Mouse (Mus musculus) CH12.LX (cell line): ENCODE measurements at regions not wholly inside any gene's neighbourhood (a gene's known extent, or its start where the extent isn't known, plus 50 kb on each side); places are given as distances from the start of the nearest gene placed in this dataset.

ENCODE experiments used
- DNase-seq: peaks from one replicate; pipeline ENCODE4 v3.0.0-alpha.2; 2013; ENCODE audit errors: extremely low read depth
- H3K27ac ChIP-seq: 2 replicates; pipeline ENCODE4 v1.5.1; 2012; ENCODE audit warnings: low read depth, mild to moderate bottlenecking, control low read depth, moderate library complexity; ENCODE audit not compliant: insufficient read depth
- H3K27me3 ChIP-seq: replicated peaks from 2 replicates; pipeline ENCODE3; 2012; ENCODE audit warnings: inconsistent platforms
- H3K36me3 ChIP-seq, 2 experiments: replicated peaks in 1 of 2; 2 replicates each; pipeline versions ENCODE3 to v1.6.1; 2012; ENCODE audit warnings: inconsistent platforms in 1 of 2, low read length in 1 of 2, mild to moderate bottlenecking in 1 of 2, mixed read lengths in 1 of 2, moderate library complexity in 1 of 2; ENCODE audit not compliant: control insufficient read depth in 1 of 2, insufficient read depth in 1 of 2
- H3K4me1 ChIP-seq, 2 experiments: 2 replicates each; pipeline ENCODE4 v1.6.1; 2012; ENCODE audit warnings: inconsistent platforms in 1 of 2, moderate library complexity in 1 of 2; ENCODE audit not compliant: insufficient read depth in 2 of 2, control insufficient read depth in 1 of 2
- H3K4me2 ChIP-seq: 2 replicates; pipeline ENCODE4 v1.6.1; 2012; ENCODE audit warnings: low read depth, mild to moderate bottlenecking, control low read depth; ENCODE audit not compliant: poor library complexity, insufficient read depth, severe bottlenecking
- H3K4me3 ChIP-seq, 3 experiments: fragments of 150-350 bp in 1 of 3; sonication (generic) in 1 of 3; replicated peaks in 1 of 3; 2 replicates each; pipeline versions ENCODE3 to v1.5.1; 2011 to 2012; ENCODE audit warnings: low read depth in 2 of 3, low read length in 2 of 3, mild to moderate bottlenecking in 2 of 3, moderate library complexity in 2 of 3, control low read depth in 1 of 3, improper control_type of control experiment in 1 of 3, inconsistent platforms in 1 of 3, mixed read lengths in 1 of 3; ENCODE audit not compliant: poor library complexity in 1 of 3
- H3K79me2 ChIP-seq: replicated peaks from 2 replicates; pipeline ENCODE4 v1.6.1; 2012; ENCODE audit warnings: mild to moderate bottlenecking, moderate library complexity; ENCODE audit not compliant: control insufficient read depth, poor library complexity, insufficient read depth, severe bottlenecking; ENCODE audit errors: extremely low read depth
- H3K9ac ChIP-seq: 2 replicates; pipeline ENCODE4 v1.6.1; 2012; ENCODE audit warnings: low read depth, mild to moderate bottlenecking, control low read depth, moderate library complexity; ENCODE audit not compliant: insufficient read depth
- H3K9me3 ChIP-seq: replicated peaks from 2 replicates; pipeline ENCODE3; 2012; ENCODE audit warnings: low read length, inconsistent platforms, mixed read lengths
- BHLHE40 ChIP-seq: IDR thresholded peaks from 2 replicates; pipeline ENCODE4 v1.6.1; 2011; ENCODE audit warnings: mild to moderate bottlenecking, low read depth, low read length, improper control_type of control experiment
- CHD1 ChIP-seq: IDR thresholded peaks from 2 replicates; pipeline ENCODE4 v1.6.1; 2012; ENCODE audit warnings: low read depth, low read length, improper control_type of control experiment, inconsistent platforms
- CTCF ChIP-seq, 2 experiments: IDR thresholded peaks in 1 of 2; conservative IDR thresholded peaks in 1 of 2; 2 replicates each; pipeline ENCODE4 v1.5.1; 2011 to 2012; ENCODE audit warnings: low read depth in 2 of 2, low read length in 2 of 2, improper control_type of control experiment in 1 of 2, inconsistent platforms in 1 of 2, mild to moderate bottlenecking in 1 of 2, moderate library complexity in 1 of 2
- E2F4 ChIP-seq: IDR thresholded peaks from 2 replicates; pipeline ENCODE4 v1.6.1; 2011; ENCODE audit warnings: low read depth, low read length, improper control_type of control experiment; ENCODE audit not compliant: insufficient replicate concordance
- ETS1 ChIP-seq: conservative IDR thresholded peaks from 2 replicates; pipeline ENCODE4 v1.6.1; 2012; ENCODE audit warnings: low read depth, mild to moderate bottlenecking, inconsistent platforms, low read length, improper control_type of control experiment, moderate library complexity
- JUN ChIP-seq: IDR thresholded peaks from 2 replicates; pipeline ENCODE4 v1.6.1; 2011; ENCODE audit warnings: low read depth, mild to moderate bottlenecking, low read length, improper control_type of control experiment, moderate library complexity; ENCODE audit not compliant: insufficient read depth
- KAT2A ChIP-seq: IDR thresholded peaks from 2 replicates; pipeline ENCODE4 v1.6.1; 2012; ENCODE audit warnings: low read length, improper control_type of control experiment, inconsistent platforms; ENCODE audit not compliant: insufficient replicate concordance
- MAX ChIP-seq: IDR thresholded peaks from 2 replicates; pipeline ENCODE4 v1.6.1; 2011; ENCODE audit warnings: low read length, improper control_type of control experiment
- MAZ ChIP-seq: IDR thresholded peaks from 2 replicates; pipeline ENCODE4 v1.6.1; 2012; ENCODE audit warnings: low read depth, mild to moderate bottlenecking, inconsistent platforms, low read length, improper control_type of control experiment, moderate library complexity
- MEF2A ChIP-seq: IDR thresholded peaks from 2 replicates; pipeline ENCODE4 v1.6.1; 2014; ENCODE audit warnings: low read depth, mild to moderate bottlenecking, inconsistent platforms, low read length, improper control_type of control experiment, borderline replicate concordance
- NRF1 ChIP-seq: IDR thresholded peaks from 2 replicates; pipeline ENCODE4 v1.6.1; 2014; ENCODE audit warnings: low read depth, mild to moderate bottlenecking, inconsistent platforms, low read length, improper control_type of control experiment, moderate library complexity
- PAX5 ChIP-seq: IDR thresholded peaks from 2 replicates; pipeline ENCODE4 v1.6.1; 2012; ENCODE audit warnings: low read length, inconsistent platforms, mixed read lengths
- POLR2AphosphoS2 ChIP-seq: IDR thresholded peaks from 2 replicates; pipeline ENCODE4 v1.6.1; 2011; ENCODE audit warnings: low read depth, low read length, improper control_type of control experiment
- RAD21 ChIP-seq: IDR thresholded peaks from 2 replicates; pipeline ENCODE4 v1.6.1; 2011; ENCODE audit warnings: low read depth, mild to moderate bottlenecking, low read length, improper control_type of control experiment, moderate library complexity
- SIN3A ChIP-seq: IDR thresholded peaks from 2 replicates; pipeline ENCODE4 v1.6.1; 2012; ENCODE audit warnings: low read length, improper control_type of control experiment, inconsistent platforms
- SMC3 ChIP-seq: IDR thresholded peaks from 2 replicates; pipeline ENCODE4 v1.6.1; 2011; ENCODE audit warnings: low read depth, low read length, improper control_type of control experiment
- TBP ChIP-seq: conservative IDR thresholded peaks from 2 replicates; pipeline ENCODE4 v1.6.1; 2011; ENCODE audit warnings: low read depth, low read length, improper control_type of control experiment
- USF1 ChIP-seq: IDR thresholded peaks from 2 replicates; pipeline ENCODE4 v1.6.1; 2014; ENCODE audit warnings: low read depth, mild to moderate bottlenecking, inconsistent platforms, low read length, improper control_type of control experiment
- USF2 ChIP-seq: conservative IDR thresholded peaks from 2 replicates; pipeline ENCODE4 v1.6.1; 2011; ENCODE audit warnings: low read depth, low read length, improper control_type of control experiment
- ZMIZ1 ChIP-seq: IDR thresholded peaks from 2 replicates; pipeline ENCODE4 v1.6.1; 2012; ENCODE audit warnings: low read depth, mild to moderate bottlenecking, inconsistent platforms, low read length, improper control_type of control experiment
- dilution Hi-C: fragments of 300-500 bp; cut with MboI; formaldehyde crosslinking; loops from 2 replicates; pipeline ENCODE4 v1.14.3; 2020; ENCODE audit warnings: low sequenced_read_pairs; ENCODE audit not compliant: extremely low pct_unique_long_range_greater_than_20kb, extremely low pct_ligation_motif_present
- in situ Hi-C: fragments of 300-500 bp; cut with MboI; formaldehyde crosslinking; loops from 3 replicates; pipeline ENCODE4 v1.14.3; 2019; ENCODE audit warnings: low sequenced_read_pairs, low pct_ligation_motif_present, low pct_unique_long_range_greater_than_20kb, mixed read lengths

GRCm38 (mm10) chr3:38663670-38664494, 179.2 kb upstream of the Ankrd50 start:
- Histone ChIP-seq H3K9ac (no peak overlapping the region), H3K4me2 (no peak overlapping the region), H3K79me2 (no peaks in the 10 kb centered on the region), H3K27ac (no peak overlapping the region), H3K27me3 (no peaks in the 10 kb centered on the region), H3K9me3 (peaks cover 8% of the 10 kb centered on the region), H3K4me3 (no peak overlapping the region), H3K36me3 (no peaks in the 10 kb centered on the region), H3K4me1 (no peaks in the 10 kb centered on the region)
- TF ChIP-seq POLR2AphosphoS2, result no peak
- DNase-seq, result no peak
- dilution Hi-C loops (no loop called here), in situ Hi-C loops (no loop called here)

- H3K27me3 ChIP-seq, result no peaks in the 10 kb centered on the region
- H3K9ac ChIP-seq, result no peak overlapping the region
- H3K4me1 ChIP-seq, result no peaks in the 10 kb centered on the region
- no peaks in the 10 kb centered on the region for H3K79me2 ChIP-seq
- H3K9me3 ChIP-seq, result peaks cover 8% of the 10 kb centered on the region
- DNase-seq, result peak; percentile 16
- dilution Hi-C loops, result no loop called here
- peak; percentile 25; the same call in 1 of the 2 replicates for TF ChIP-seq USF1
- 0 out of 2 replicates have a peak, but pooled peaks have one; percentile 22 for TF ChIP-seq E2F4
- TF ChIP-seq RAD21, result peak; percentile 36
- TF ChIP-seq MEF2A, result no peak
- 0 out of 2 replicates have a peak, but pooled peaks have one; percentile 45 for TF ChIP-seq MAX
- peak; percentile 41 to 56; a peak in 3 of 4 replicates for TF ChIP-seq CTCF (conservative IDR thresholded peaks at IDR 0.05 in 1 of 2, IDR thresholded peaks at IDR 0.05 in 1 of 2; ENCODE audit: low read depth in 2 of 2, low read length in 2 of 2)
- peak; percentile 48 for TF ChIP-seq USF2
- TF ChIP-seq SMC3, result peak; percentile 30
- TF ChIP-seq POLR2AphosphoS2, result no peak
- no peak for TF ChIP-seq CHD1
- TF ChIP-seq, all 38 proteins: peak for 7
- H3K4me2 ChIP-seq, result no peak overlapping the region
- no peaks in the 10 kb centered on the region for H3K36me3 ChIP-seq
- no peak overlapping the region for H3K27ac ChIP-seq
- H3K4me3 ChIP-seq, result no peak overlapping the region
- in situ Hi-C loops, result no loop called here
Observed at GRCm38 (mm10) chr3:38663023-38663422, 178.4 kb upstream of the Ankrd50 start.

- H3K27ac ChIP-seq, result no peak overlapping the region
- TF ChIP-seq ZMIZ1 (no peak), ETS1 (no peak), CHD1 (no peak), JUN (no peak), TBP (no peak), MAZ (no peak), NRF1 (no peak), BHLHE40 (no peak), KAT2A (no peak), SIN3A (no peak), PAX5 (no peak), E2F4 (no peak)
Observed at GRCm38 (mm10) chr3:38656790-38657189, 172.1 kb upstream of the Ankrd50 start.

More at GRCm38 (mm10) chr3:38656790-38657189, 172.1 kb upstream of the Ankrd50 start:
- H3K9me3 ChIP-seq, result no peaks in the 10 kb centered on the region
- H3K4me1 ChIP-seq, result no peaks in the 10 kb centered on the region
- H3K27me3 ChIP-seq, result no peaks in the 10 kb centered on the region
- H3K4me3 ChIP-seq, result no peak overlapping the region
- no peaks in the 10 kb centered on the region for H3K36me3 ChIP-seq
- H3K4me2 ChIP-seq, result no peak overlapping the region
- H3K79me2 ChIP-seq, result no peaks in the 10 kb centered on the region
- in situ Hi-C loops (no loop called here), dilution Hi-C loops (no loop called here)
- DNase-seq, result no peak
- no peak overlapping the region for H3K9ac ChIP-seq
